In genomic region chr2:75981440-75982081, GRCm38 (mm10) we compare ENCODE assay signal across 8 mouse cellular contexts. TPM values are rescaled to one million over a fixed set of nuclear protein-coding genes. Genes with fewer than 3 reads are reported as not detected.
A peak's percentile ranks its signal among the peaks of the same experiment; 100 is the strongest.
DNase-seq lines count a peak whose midpoint lies in the region; ATAC-seq and TF ChIP-seq lines count a peak whose summit lies in the region.
"Not testable (repeated sequence)": the region's sequence is repeated elsewhere in the genome, so short reads cannot be mapped to it uniquely, and the experiment has no call there.

Gene Ttc30a1 (minus strand): TSS chr2:75981967.

- intact Hi-C loops in gastrocnemius, adult 2 months (cut with DNase I): loop anchor here (5.0 kb wide), 1 partner anchor 44 kb away; the partner anchor contains the start of gene Ttc30b

- peak; percentile 87 for ATAC-seq in activated CD4-positive, CD25-positive, alpha-beta regulatory T cell, adult 4 months
- peak; percentile 66 for ATAC-seq in common myeloid progenitor, adult 5-6 weeks (replicated peaks; ENCODE audit: low read depth, poor library complexity, severe bottlenecking)
- ATAC-seq in hindbrain, embryonic 16.5 days: peak; percentile 71

- H3K9ac ChIP-seq in hindbrain, embryonic 16.5 days (ENCODE audit: low read depth, low read length): peak within 1 kb of the TSS; percentile 57

- not testable (repeated sequence) for H3K4me1 ChIP-seq in hindbrain, embryonic 16.5 days (ENCODE audit: control insufficient read depth, insufficient read depth, low read depth, low read length)

- H3K27ac ChIP-seq in gastrocnemius, adult 2 months: peak within 1 kb of the TSS; percentile 84
- H3K27ac ChIP-seq in hindbrain, embryonic 16.5 days (ENCODE audit: low read depth, low read length): peak within 1 kb of the TSS; percentile 72; the same call in 1 of the 2 replicates

- peak within 1 kb of the TSS; percentile 71 for H3K4me2 ChIP-seq in hindbrain, embryonic 16.5 days (ENCODE audit: low read length)

- not testable (repeated sequence) for H3K36me3 ChIP-seq in hindbrain, embryonic 16.5 days (ENCODE audit: control insufficient read depth, insufficient read depth, low read length)

- not testable (repeated sequence) for H3K9me3 ChIP-seq in hindbrain, embryonic 16.5 days (ENCODE audit: control insufficient read depth, low read length)

- DNase-seq in gastrocnemius, adult 2 months: peak; percentile 75
- peak; percentile 77 to 78 for DNase-seq in layer of hippocampus, postnatal 36 days
- peak; percentile 72 for DNase-seq in lung, postnatal 14 days
- peak; percentile 63 for DNase-seq in ovary, postnatal 14 days (ENCODE audit: low spot score)
- peak; percentile 88 for DNase-seq in thymus, postnatal 0 days (ENCODE audit: low spot score)

- WGBS in hindbrain, embryonic 16.5 days: under 1% methylated on average over 25 of the region's 34 CpGs

- H3K27me3 ChIP-seq in hindbrain, embryonic 16.5 days (replicated peaks; ENCODE audit: control insufficient read depth, insufficient read depth, low read length): not testable (repeated sequence)

- not testable (repeated sequence) for TF ChIP-seq CTCF in gastrocnemius, adult 2 months (IDR thresholded peaks at IDR 0.05)

- H3K4me3 ChIP-seq in gastrocnemius, adult 2 months: peak within 1 kb of the TSS; percentile 87
- peak within 1 kb of the TSS; percentile 52 for H3K4me3 ChIP-seq in hindbrain, embryonic 16.5 days (ENCODE audit: low read length)

RNA-seq across cellular contexts. Expression of gene Ttc30a1, which starts in this region (rescaled TPM):
- under 1 TPM; 0.93 to 0.99 TPM for polyA plus RNA-seq in activated CD4-positive, CD25-positive, alpha-beta regulatory T cell, adult 4 months (2017; shearing (Covaris generic))
- 4.5 and 5.1 TPM in 2 replicates for total RNA-seq in common myeloid progenitor, adult 5-6 weeks (2017)
- 1 to 10 TPM; 1.1 to 1.6 TPM for total RNA-seq in gastrocnemius, adult 2 months (2021)
- 8.9 and 9.2 TPM in 2 replicates for polyA plus RNA-seq in hindbrain, embryonic 16.5 days (2015; fragmentation: Nextera tagmentation; extraction: Ambion mirVana)
- total RNA-seq in layer of hippocampus, postnatal 36 days (2021): 1 to 10 TPM; 3.4 to 3.6 TPM
- polyA plus RNA-seq in thymus, postnatal 0 days (2015; fragmentation: Nextera tagmentation; extraction: Ambion mirVana): 4.1 and 4.7 TPM in 2 replicates

Comparison
In these comparisons a context has a peak if more than half of its experiments do, and no peak if none do; other contexts are left out.
1. Peak in every context shown above with its lines: DNase-seq, ATAC-seq, H3K4me3 ChIP-seq and H3K27ac ChIP-seq.
2. Peak in ATAC-seq in activated CD4-positive, CD25-positive, alpha-beta regulatory T cell, adult 4 months; RNA of the gene not detected or under 1 TPM.